Mouse (Mus musculus) layer of hippocampus, adult 8-10 months (tissue): ENCODE data around the gene Gtpbp1. TPM values are rescaled to one million over a fixed set of nuclear protein-coding genes. Genes with fewer than 3 reads are reported as not detected.
"Not testable (repeated sequence)": the region's sequence is repeated elsewhere in the genome, so short reads cannot be mapped to it uniquely, and the experiment has no call there.

Experiments
- DNase-seq, 2 experiments: peaks; one replicate each; pipeline ENCODE4 v3.0.0; 2022; ENCODE audit warnings: low spot score in 2 of 2
- total RNA-seq, 4 experiments: library from RNA; stranded (reverse); gene quantifications; 2 replicates each; pipeline ENCODE4 v1.2.4; 2022

The Gtpbp1 gene
- total RNA-seq, result 10 to 100 TPM; 49.4 to 61.5 (median 52.8) TPM

DNA sequence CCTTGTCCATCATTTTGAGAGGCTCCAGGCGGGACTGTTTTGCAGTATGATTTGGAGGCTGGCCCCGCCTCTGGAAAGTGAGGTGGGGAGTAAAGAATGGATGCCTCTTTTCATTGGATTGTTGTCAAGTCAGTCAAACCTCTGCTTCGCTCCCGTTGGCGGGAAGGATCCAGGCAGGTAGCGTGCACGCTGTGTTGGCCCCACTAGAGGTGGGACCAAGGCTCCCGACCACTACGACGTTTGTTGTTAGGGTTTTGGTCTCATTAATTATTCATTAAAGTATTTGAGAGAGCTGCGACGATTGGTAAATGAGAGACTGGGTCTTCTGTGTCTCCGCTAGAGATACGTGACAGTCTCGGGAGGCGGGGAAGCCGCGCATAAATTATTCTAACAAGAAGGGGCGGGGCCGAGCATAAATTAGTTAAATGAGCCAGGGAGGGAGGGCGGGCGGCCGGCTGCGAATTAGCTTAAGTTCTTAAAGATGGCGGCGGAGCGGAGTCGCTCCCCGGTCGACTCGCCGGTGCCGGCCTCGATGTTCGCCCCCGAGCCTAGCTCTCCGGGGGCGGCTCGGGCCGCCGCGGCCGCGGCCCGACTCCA, at the start of gene Gtpbp1:
Gene Gtpbp1, plus strand, starts transcription at position 420 of the 597 bp plus-strand sequence.
- peak; percentile 98 to 99 for DNase-seq

DNA sequence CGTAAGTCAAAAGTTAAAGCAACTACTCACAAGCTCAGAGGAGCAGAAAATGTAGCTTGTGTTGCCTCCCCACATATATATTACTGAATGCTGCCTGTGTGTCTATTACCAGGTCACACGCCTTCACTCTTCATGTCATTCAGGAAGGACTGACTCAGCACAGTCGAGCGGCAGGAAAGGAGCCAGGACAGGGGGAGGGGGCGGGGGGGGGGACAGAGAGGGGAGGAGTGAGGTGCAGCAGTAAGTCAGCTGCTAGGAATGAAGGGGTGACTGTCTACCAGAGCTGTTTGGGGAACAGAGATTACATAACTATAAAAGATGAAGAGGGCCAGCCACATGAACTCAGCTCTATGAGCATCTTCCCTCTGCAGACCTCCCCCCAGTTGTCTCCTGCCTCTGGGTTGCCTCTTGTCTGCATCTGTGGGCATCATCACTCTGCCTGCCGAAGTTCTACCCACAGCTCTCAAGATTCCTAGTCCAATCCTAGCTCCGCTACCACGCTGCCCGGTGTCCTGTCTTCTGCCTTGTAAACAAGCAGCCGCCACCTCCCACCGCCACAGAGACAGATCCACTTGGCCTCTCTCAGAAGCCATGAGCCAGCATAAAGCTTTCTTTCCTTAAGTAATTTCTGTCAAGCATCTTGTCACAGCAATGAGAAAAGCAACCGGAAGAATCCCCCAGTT, 49.4 kb upstream of the Gtpbp1 start:
- DNase-seq, result peak in 1 of 2 experiments; percentile 24

DNA sequence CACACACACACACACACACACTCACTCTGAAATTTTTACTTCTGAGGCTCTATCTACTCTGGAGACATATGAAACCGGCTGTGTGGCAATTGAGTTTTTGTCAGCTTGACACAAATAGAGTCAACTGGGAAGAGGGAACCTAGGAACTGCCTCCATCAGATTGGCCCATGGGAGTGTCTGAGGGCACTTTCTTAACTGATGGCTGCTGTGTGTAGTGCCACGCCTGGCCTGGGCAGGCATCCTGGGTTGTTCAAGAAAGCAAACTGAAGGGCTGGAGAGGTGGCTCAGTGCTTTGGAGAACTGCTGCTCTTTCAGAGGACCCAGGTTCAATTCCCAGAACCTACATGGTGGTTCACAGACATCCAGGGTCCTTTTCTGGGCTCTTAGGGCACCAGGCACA, 45.2 kb upstream of the Gtpbp1 start:
- no peak for DNase-seq

DNA sequence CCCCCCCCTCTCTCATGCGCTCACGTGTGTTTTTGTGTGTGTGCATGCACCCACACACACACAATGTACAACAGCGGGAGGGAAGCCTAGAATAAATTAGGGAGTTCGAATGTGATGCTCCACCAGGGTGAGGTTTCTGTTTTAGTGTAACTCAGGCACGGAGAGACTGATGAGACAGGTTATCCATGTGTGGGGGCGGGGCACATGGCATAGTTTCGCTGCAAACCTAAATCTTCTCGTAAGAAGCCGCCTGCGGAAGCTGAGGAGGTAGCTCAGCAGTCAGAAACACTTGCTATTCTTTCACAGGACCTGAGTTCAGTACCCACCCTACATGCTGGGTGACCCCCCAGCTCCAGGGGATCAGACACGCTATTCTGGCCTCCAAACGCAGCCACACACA, 42.5 kb upstream of the Gtpbp1 start:
- DNase-seq, result no peak

DNA sequence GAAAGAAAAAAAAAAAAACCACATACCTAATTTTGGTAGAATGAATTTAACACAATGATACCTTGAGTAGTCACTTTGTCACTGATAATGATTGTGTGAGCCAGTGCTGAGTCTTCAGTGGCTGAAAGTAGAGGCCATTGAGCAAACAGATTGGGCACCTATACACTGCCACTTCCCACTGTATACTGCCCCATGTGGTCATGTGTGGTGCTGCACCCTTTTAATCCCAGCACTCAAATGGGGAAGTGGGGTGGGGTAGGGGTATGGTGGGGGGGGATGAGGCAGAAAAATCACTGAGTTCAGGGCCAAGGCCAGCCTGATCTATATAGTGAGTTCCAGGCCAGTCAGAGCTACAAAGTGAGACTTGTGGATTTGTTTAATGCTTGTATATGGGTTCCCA, 40.1 kb upstream of the Gtpbp1 start:
- no peak for DNase-seq

DNA sequence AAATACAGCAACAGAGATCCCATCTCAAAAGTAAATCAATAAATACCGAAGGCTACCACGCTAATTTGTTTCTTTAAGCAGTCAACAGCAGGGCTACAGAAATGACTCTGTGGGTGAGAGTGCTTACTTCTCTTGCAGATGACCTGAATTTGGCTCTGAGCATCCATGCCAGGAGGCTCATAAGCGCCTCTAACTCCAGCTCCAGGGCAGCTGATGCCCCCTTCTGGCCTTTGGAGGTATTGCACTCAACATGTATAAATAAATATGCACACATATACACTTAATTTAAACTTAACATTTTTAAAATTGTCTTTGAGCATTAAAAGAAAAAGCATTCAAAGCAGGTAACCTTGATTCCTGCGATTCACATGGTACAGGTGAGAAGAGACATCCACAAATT, 39.2 kb upstream of the Gtpbp1 start:
- DNase-seq, result no peak

DNA sequence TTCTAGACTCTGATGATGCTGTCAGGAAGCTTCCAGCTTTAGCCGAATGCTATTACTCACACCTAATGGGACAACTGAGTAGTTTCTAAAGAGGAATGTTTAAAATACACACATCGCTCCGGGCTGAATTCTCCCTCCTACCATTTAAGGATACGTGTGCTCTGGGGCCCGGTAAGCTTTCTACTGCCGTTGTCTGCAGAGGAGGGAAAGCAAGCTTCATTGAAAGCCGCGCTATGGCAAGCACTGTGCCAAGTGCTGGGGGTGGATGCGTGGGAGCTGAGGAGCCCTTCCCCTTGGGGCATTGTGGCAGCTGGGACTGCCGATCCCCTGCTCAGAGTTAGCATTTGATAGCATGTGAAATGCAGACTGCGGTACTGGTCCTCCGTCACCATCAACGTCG, 34.2 kb upstream of the Gtpbp1 start:
- no peak for DNase-seq

DNA sequence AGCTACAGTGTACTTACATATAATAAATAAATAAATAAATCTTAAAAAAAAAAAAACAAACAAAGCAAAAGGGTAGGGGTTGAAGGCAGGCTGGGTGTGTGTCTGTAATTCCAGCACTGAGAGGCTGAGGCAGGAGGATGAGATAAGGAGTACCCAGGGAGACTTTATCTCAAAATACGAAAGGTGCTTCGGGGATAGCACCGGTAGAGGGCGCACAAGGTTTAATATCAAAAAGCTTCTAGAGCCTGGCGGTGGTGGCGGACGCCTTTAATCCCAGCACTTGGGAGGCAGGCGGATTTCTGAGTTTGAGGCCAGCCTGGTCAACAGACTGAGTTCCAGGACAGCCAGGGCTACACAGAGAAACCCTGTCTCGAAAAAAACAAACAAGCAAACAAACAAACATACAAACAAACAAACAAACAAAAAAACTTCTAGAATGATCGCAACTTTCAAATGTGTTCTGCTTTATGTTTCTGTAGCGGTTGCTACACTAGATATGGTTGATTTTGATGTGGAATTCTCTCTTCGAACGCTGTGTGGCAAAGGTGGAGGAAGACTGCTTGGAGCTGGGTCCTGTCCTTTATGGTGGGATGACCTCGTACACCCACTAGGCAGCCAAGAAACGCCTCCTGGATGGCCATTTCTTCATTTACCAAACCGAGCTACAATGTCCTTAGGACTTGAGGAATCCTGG, 32.7 kb upstream of the Gtpbp1 start:
- peak; percentile 80 to 91 for DNase-seq

DNA sequence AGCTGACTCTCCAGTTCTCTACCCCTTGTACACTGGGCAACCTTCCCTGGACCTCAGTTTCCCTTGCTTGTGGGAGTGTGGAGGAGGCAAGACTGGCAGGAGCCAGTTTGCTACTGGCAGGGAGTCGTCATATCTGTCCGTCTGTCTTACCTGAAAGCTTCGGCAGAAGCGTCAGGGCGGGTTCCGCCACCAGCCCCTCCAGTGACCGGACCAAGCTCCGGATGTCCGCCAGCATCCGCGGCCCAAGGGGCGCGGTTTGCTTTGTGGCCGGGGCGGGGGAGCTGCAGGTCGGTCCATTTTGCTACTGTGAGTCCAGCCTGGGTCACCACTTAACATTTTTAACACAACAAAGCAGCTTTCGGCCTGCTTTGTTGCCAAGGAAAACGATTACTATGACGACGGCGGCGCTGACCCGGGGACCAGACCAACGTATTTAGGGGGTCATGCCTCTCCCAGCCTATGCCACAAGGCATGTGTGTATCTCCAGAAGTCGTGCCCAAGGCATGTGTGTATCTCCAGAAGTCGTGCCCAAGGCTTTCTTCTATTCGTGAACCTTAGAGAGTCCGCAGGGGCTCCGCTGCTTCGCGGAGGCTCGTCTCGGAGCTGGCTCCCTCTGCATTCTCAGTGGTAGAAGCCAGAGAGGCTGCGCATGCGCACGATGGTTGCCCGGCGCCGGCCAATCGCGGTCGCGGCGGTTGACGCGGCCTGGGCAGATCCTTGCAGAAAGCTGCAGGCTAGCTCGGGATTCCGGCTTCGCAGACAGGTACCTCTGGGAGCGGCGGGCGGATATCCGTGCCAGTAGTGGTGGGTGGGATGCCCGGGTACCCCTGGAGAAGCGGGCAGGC, 31.9 kb upstream of the Gtpbp1 start, which contains the start of the genes Fam227a and Cby1:
Gene Fam227a, minus strand, starts transcription at position 426 of the 845 bp plus-strand sequence.
Gene Cby1, plus strand, starts transcription at position 669 of the 845 bp plus-strand sequence.
- peak; percentile 88 to 96 for DNase-seq

DNA sequence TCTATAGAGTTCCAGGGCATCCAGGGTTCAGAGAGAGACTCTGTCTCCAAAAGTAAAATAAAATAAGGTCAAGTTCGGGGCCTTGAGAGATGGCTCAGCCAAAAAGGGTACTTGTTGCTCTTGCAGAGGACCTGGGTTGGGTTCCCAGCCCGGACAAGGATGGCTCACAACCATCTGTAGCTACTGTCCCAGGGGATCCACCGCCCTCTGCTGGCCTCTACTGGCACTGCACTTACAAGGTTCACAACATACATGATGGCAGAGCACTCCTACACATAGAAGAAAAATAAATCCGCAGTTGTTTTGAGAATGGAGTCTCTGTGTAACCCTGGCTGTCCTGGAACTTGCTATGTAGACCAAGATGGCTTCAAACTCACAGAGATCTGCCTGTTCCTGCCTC, 28.8 kb upstream of the Gtpbp1 start:
- DNase-seq, result no peak

DNA sequence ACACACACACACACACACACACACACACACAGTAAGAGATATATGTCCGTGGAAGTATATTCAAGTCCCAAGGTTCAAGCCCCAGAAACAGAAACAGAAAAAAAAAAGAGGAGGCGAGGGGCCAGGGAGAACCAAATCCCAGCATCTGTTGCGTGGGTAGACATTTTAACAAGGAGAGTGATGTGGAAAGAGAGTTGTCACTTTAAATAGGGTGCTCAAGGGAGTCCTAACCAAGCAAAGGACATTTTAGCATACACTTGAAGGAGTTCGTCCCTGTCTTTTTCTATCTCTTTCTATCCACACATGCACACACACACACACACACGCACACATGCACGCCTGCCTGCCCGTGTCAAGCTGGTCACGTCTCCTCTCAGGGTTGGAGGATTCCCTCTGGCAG, 26.0 kb upstream of the Gtpbp1 start:
- DNase-seq, result no peak

DNA sequence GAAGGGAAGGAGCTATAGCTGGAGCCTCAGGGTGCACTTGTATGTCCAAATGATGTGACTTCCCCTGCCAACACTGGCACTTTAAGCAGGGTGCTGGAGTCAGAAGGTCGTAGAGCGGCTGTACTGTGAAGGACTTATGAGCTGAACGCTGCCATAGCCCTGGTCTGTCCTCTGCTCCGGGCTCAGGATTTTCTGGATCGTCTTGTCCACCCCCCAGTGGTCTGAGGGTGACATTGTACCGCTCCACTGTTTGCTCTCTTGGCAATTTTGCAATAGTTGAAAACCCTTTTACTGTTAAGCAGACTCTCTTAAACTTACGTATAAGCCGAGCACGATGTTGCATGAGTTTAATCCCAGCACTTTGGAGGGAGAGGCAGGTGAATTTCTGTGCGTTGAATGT, 21.4 kb upstream of the Gtpbp1 start:
- DNase-seq, result no peak

DNA sequence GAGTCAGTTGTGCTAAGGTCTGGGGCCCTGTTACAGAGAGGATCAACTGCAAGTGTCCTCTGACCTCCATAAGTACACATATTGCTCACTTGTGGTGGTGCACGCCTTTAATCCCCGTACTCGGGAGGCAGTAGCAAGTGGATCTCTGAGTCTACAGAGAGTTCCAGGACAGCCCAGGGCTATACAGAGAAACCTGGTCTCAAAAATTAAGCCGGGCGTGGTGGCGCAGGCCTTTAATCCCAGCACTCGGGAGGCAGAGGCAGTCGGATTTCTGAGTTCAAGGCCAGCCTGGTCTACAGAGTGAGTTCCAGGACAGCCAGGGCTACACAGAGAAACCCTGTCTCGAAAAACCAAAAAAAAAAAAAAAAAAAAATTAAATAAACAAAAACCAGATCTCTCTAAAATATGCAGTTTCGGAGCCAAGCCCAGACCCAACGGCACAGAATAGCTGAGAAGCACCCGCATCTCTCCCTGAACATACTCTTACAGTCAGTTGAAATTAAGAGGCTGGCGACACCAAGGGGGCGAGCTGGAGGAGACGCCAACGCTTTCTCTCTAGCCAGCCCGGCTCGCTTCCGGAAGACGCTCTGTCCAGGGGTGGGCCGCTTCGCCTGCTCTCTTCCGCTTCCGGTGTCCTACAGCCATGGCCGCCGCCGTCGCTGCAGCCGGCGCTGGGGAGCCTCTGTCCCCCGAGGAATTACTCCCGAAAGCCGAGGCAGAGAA, 20.2 kb upstream of the Gtpbp1 start, which contains the start of gene Tomm22:
Gene Tomm22, plus strand, starts transcription at position 613 of the 723 bp plus-strand sequence.
- peak; percentile 84 to 85 for DNase-seq

DNA sequence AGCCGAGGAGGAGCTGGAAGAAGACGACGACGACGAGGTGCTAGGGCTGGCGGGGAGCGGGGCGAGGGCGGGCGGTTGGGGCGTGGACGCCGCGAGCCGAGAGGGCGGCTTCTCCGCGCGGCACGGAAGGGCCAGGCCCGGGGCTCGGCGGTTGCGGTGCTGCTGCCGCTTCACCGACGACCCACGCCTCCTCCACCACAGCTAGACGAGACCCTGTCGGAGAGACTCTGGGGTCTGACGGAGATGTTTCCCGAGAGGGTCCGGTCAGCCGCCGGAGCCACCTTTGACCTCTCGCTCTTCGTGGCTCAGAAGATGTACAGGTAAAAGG, 19.7 kb upstream of the Gtpbp1 start:
- DNase-seq, result no peak

DNA sequence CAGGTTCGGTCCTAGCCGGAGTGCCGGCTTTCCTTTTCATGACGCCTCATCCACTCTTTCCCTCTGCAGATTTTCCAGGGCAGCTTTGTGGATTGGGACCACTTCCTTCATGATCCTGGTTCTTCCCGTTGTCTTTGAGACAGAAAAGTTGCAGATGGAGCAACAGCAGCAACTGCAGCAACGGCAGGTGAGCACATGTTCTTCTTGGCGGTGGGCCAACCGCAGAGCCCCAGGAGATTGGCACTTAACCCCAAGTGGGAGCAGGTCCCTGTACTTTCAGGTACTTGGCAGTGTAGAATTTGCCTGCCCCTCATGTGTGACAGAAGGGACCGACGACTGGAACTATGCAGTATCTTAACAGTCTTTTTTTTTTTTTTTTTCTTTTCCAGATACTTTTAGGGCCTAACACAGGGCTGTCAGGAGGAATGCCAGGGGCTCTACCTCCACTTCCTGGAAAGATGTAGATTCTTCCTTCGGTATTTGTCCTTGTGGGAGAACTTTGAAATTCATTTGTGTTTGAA, 18.8 kb upstream of the Gtpbp1 start:
- DNase-seq, result not testable (repeated sequence)

DNA sequence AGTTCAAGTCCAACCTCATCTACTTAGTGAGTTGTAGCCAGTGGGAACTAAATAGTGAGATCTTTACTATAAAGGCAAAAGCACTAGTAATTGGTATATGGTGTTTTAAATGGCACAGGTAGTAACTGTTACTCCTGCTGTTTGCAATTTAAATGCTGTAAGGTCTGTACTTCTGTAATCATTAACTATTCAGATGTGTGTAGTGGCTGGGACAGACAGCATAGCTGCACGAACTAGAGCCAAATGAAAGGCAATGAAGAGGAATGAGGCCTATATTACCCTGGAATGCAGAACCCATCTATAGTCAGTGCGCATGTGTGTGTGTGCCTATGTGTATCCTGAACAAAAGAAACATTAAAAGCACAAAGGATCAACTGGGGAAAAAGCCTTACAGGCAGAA, 12.7 kb upstream of the Gtpbp1 start:
- no peak for DNase-seq

DNA sequence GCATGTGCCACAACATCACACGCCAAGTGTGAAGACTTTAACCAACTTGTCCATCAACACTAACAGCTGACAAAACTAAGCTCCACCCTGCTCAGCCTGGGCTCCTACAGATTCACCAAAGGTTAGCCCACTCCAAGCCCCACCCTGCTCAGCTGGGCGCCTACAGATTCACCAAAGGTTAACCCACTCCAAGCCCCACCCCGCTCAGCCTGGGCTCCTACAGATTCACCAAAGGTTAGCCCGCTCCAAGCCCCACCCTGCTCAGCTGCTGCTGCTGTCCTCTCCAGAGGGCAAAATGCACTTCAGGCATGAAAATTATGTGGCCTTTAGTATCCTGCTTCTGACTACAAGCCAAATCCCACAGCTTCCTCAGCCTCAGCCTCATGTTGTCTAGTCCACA, 8.7 kb upstream of the Gtpbp1 start:
- DNase-seq, result no peak

DNA sequence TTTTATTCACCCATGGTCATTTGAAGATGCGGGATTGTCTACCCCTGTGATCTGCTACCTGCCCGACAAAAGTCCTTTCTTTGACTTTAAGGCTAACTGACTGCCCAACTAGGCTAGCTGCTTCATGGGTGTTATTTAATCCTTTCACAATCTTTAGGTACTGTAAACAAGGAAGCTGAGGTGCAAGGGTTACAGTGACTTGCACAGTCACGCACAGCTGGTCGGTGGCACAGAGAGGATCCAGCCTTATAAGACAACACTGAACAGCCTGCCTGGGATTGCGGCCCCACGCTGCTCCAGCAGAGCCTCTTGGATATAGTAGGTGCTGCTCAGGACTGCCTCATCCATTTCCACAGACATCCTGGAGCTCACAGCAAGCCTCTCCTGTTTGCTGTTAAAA, 7.5 kb upstream of the Gtpbp1 start:
- DNase-seq, result no peak

DNA sequence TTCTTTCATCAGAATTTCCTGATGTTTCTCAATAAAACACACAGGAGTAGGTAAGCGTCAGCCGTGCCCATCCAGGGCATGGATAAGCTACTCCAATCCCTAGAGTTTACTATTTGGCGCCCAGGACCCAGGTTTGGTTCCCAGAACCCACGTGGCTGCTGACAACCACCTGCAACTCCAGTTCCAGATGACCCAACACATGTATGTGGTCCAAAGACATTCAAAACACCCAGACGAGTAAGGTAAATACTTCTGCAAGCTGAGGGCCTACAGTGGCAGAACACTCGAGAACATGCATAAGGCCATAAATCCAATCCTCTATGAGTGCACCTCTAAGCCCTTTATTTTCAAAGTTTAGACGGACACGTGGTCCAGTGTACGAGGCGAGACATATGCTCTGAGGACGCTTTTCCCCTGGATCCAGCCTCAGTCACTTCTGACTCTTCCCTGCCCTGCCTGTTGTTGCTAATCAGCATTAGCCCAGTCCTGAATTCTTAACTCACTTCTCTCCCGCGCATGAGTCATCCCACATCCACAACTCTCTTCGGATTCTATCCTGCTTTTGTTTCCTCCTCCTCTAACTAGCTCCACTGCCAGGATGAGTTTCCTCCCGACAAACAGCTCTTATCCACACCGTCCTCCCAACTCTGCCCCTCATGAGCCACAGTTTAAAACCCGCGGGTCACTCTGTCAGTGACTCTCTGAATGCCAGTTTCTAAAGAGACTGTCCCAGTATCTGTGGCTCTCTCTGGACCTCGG, 6.8 kb upstream of the Gtpbp1 start:
- no peak for DNase-seq

DNA sequence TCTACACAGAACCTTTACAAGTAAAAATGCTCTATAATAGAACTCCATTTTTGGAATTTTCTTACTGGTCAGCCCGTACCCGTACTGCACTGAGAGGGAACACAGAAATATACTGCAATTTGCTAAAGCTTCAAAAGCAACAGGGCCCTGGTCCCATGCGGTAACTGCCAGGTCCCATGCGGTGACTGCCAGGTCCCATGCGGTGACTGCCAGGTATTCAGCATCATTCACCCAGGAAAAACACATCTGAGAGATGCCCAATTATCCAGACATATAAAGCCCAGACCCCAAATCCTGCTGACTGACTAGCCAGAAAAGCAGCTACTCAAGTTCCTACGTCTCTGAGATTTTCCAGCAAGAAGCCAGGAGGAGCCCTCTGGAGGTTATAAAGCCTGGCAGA, 6.0 kb upstream of the Gtpbp1 start:
- no peak for DNase-seq
